Mouse (Mus musculus): ENCODE measurements at regions not wholly inside any gene's neighbourhood (a gene's known extent, or its start where the extent isn't known, plus 50 kb on each side); places are given as distances from the start of the nearest gene placed in this dataset.
"Not testable (repeated sequence)": the region's sequence is repeated elsewhere in the genome, so short reads cannot be mapped to it uniquely, and the experiment has no call there.

- Histone ChIP-seq H3K9ac (ENCODE audit: low read depth, low read length) (no peak overlapping the region), H3K27ac (ENCODE audit: low read length) (no peak overlapping the region), H3K4me2 (ENCODE audit: low read depth, low read length) (no peak overlapping the region), H3K9me3 (ENCODE audit: control insufficient read depth, low read length) (no peaks in the 10 kb centered on the region), H3K36me3 (ENCODE audit: control insufficient read depth, insufficient read depth, low read length) (no peaks in the 10 kb centered on the region), H3K4me1 (ENCODE audit: control insufficient read depth, insufficient read depth, low read length) (peaks cover 8% of the 10 kb centered on the region), H3K4me3 (ENCODE audit: low read length) (no peak overlapping the region), H3K27me3 (replicated peaks; ENCODE audit: control insufficient read depth, insufficient read depth, low read length) (no peaks in the 10 kb centered on the region)
- WGBS = 20% methylated on average over 3 of the region's 3 CpGs
- ATAC-seq = no peak
Observed at GRCm38 (mm10) chr6:53211420-53211819, 75.7 kb upstream of the Creb5 start.

- no peak overlapping the region for H3K4me2 ChIP-seq (ENCODE audit: low read depth, low read length)
- H3K4me1 ChIP-seq (ENCODE audit: control insufficient read depth, insufficient read depth, low read length) = peaks cover 8% of the 10 kb centered on the region
- no peak overlapping the region for H3K9ac ChIP-seq (ENCODE audit: low read depth, low read length)
- no peaks in the 10 kb centered on the region for H3K27me3 ChIP-seq (replicated peaks; ENCODE audit: control insufficient read depth, insufficient read depth, low read length)
- ATAC-seq = no peak
- H3K4me3 ChIP-seq (ENCODE audit: low read length) = no peak overlapping the region
- H3K27ac ChIP-seq (ENCODE audit: low read length) = no peak overlapping the region
- 51% methylated on average over 6 of the region's 6 CpGs for WGBS
- H3K36me3 ChIP-seq (ENCODE audit: control insufficient read depth, insufficient read depth, low read length) = no peaks in the 10 kb centered on the region
- no peaks in the 10 kb centered on the region for H3K9me3 ChIP-seq (ENCODE audit: control insufficient read depth, low read length)
Observed at GRCm38 (mm10) chr6:53209398-53209797, 77.7 kb upstream of the Creb5 start.

GRCm38 (mm10) chr6:53208474-53208873 lies 78.6 kb upstream of the Creb5 start:
- no peak overlapping the region for H3K9ac ChIP-seq (ENCODE audit: low read depth, low read length)
- peaks cover 8% of the 10 kb centered on the region for H3K4me1 ChIP-seq (ENCODE audit: control insufficient read depth, insufficient read depth, low read length)
- no peak overlapping the region for H3K4me2 ChIP-seq (ENCODE audit: low read depth, low read length)
- WGBS = 49% methylated on average over 3 of the region's 3 CpGs
- no peaks in the 10 kb centered on the region for H3K36me3 ChIP-seq (ENCODE audit: control insufficient read depth, insufficient read depth, low read length)
- no peak overlapping the region for H3K27ac ChIP-seq (ENCODE audit: low read length)
- no peaks in the 10 kb centered on the region for H3K27me3 ChIP-seq (replicated peaks; ENCODE audit: control insufficient read depth, insufficient read depth, low read length)
- H3K9me3 ChIP-seq (ENCODE audit: control insufficient read depth, low read length) = no peaks in the 10 kb centered on the region
- H3K4me3 ChIP-seq (ENCODE audit: low read length) = no peak overlapping the region
- ATAC-seq = no peak

GRCm38 (mm10) chr6:53207781-53208180 lies 79.3 kb upstream of the Creb5 start:
- H3K27ac ChIP-seq (ENCODE audit: low read length) = no peak overlapping the region
- no peak overlapping the region for H3K4me3 ChIP-seq (ENCODE audit: low read length)
- no peak overlapping the region for H3K9ac ChIP-seq (ENCODE audit: low read depth, low read length)
- no peak overlapping the region for H3K4me2 ChIP-seq (ENCODE audit: low read depth, low read length)
- peaks cover 8% of the 10 kb centered on the region for H3K4me1 ChIP-seq (ENCODE audit: control insufficient read depth, insufficient read depth, low read length)
- WGBS = 61% methylated on average over 5 of the region's 5 CpGs
- H3K36me3 ChIP-seq (ENCODE audit: control insufficient read depth, insufficient read depth, low read length) = no peaks in the 10 kb centered on the region
- H3K27me3 ChIP-seq (replicated peaks; ENCODE audit: control insufficient read depth, insufficient read depth, low read length) = no peaks in the 10 kb centered on the region
- ATAC-seq = no peak
- H3K9me3 ChIP-seq (ENCODE audit: control insufficient read depth, low read length) = no peaks in the 10 kb centered on the region

GRCm38 (mm10) chr6:53207361-53207760 lies 79.7 kb upstream of the Creb5 start:
- H3K4me2 ChIP-seq (ENCODE audit: low read depth, low read length) = no peak overlapping the region
- no peaks in the 10 kb centered on the region for H3K9me3 ChIP-seq (ENCODE audit: control insufficient read depth, low read length)
- no peak overlapping the region for H3K9ac ChIP-seq (ENCODE audit: low read depth, low read length)
- H3K27me3 ChIP-seq (replicated peaks; ENCODE audit: control insufficient read depth, insufficient read depth, low read length) = no peaks in the 10 kb centered on the region
- no peak overlapping the region for H3K4me3 ChIP-seq (ENCODE audit: low read length)
- no peak for ATAC-seq
- H3K27ac ChIP-seq (ENCODE audit: low read length) = no peak overlapping the region
- 62% methylated on average over 2 of the region's 2 CpGs for WGBS
- H3K4me1 ChIP-seq (ENCODE audit: control insufficient read depth, insufficient read depth, low read length) = peaks cover 8% of the 10 kb centered on the region
- H3K36me3 ChIP-seq (ENCODE audit: control insufficient read depth, insufficient read depth, low read length) = no peaks in the 10 kb centered on the region

GRCm38 (mm10) chr6:53201281-53201956 lies 85.7 kb upstream of the Creb5 start:
- no peak overlapping the region for H3K4me3 ChIP-seq (ENCODE audit: low read length)

GRCm38 (mm10) chr6:53199474-53199873 lies 87.6 kb upstream of the Creb5 start:
- ATAC-seq = no peak
- H3K4me1 ChIP-seq (ENCODE audit: control insufficient read depth, insufficient read depth, low read length) = no peaks in the 10 kb centered on the region
- WGBS = 95% methylated on average over 2 of the region's 2 CpGs

More at GRCm38 (mm10) chr6:53201281-53201956, 85.7 kb upstream of the Creb5 start:
- Histone ChIP-seq H3K9ac (ENCODE audit: low read depth, low read length) (no peak overlapping the region), H3K4me1 (ENCODE audit: control insufficient read depth, insufficient read depth, low read length) (no peaks in the 10 kb centered on the region), H3K4me2 (ENCODE audit: low read depth, low read length) (no peak overlapping the region), H3K9me3 (ENCODE audit: control insufficient read depth, low read length) (no peaks in the 10 kb centered on the region), H3K27ac (ENCODE audit: low read length) (no peak overlapping the region), H3K27me3 (replicated peaks; ENCODE audit: control insufficient read depth, insufficient read depth, low read length) (no peaks in the 10 kb centered on the region), H3K36me3 (ENCODE audit: control insufficient read depth, insufficient read depth, low read length) (no peaks in the 10 kb centered on the region)
- WGBS = 20% methylated on average over 10 of the region's 10 CpGs
- ATAC-seq = no peak

GRCm38 (mm10) chr6:53182131-53182530 lies 104.9 kb upstream of the Creb5 start:
- not testable (repeated sequence) for H3K4me1 ChIP-seq (ENCODE audit: control insufficient read depth, insufficient read depth, low read length); H3K36me3 ChIP-seq (ENCODE audit: control insufficient read depth, insufficient read depth, low read length); H3K9me3 ChIP-seq (ENCODE audit: control insufficient read depth, low read length); ATAC-seq; H3K27me3 ChIP-seq (replicated peaks; ENCODE audit: control insufficient read depth, insufficient read depth, low read length); H3K4me3 ChIP-seq (ENCODE audit: low read length); H3K4me2 ChIP-seq (ENCODE audit: low read depth, low read length); H3K9ac ChIP-seq (ENCODE audit: low read depth, low read length); H3K27ac ChIP-seq (ENCODE audit: low read length)
- WGBS = 95% methylated on average over 17 of the region's 17 CpGs

More at GRCm38 (mm10) chr6:53199474-53199873, 87.6 kb upstream of the Creb5 start:
- Histone ChIP-seq H3K27me3 (replicated peaks; ENCODE audit: control insufficient read depth, insufficient read depth, low read length) (no peaks in the 10 kb centered on the region), H3K9me3 (ENCODE audit: control insufficient read depth, low read length) (no peaks in the 10 kb centered on the region), H3K4me3 (ENCODE audit: low read length) (no peak overlapping the region), H3K9ac (ENCODE audit: low read depth, low read length) (no peak overlapping the region), H3K27ac (ENCODE audit: low read length) (no peak overlapping the region), H3K4me2 (ENCODE audit: low read depth, low read length) (no peak overlapping the region), H3K36me3 (ENCODE audit: control insufficient read depth, insufficient read depth, low read length) (no peaks in the 10 kb centered on the region)

GRCm38 (mm10) chr6:53164423-53164841 lies 96.0 kb upstream of the Jazf1 start:
- no peaks in the 10 kb centered on the region for H3K36me3 ChIP-seq (ENCODE audit: control insufficient read depth, insufficient read depth, low read length)
- H3K9me3 ChIP-seq (ENCODE audit: control insufficient read depth, low read length) = no peaks in the 10 kb centered on the region
- 10% methylated on average over 10 of the region's 10 CpGs for WGBS
- no peak for ATAC-seq
- H3K4me3 ChIP-seq (ENCODE audit: low read length) = peak overlapping the region; percentile 16
- no peak overlapping the region for H3K27ac ChIP-seq (ENCODE audit: low read length)
- peak overlapping the region; percentile 52 for H3K4me2 ChIP-seq (ENCODE audit: low read depth, low read length)
- H3K27me3 ChIP-seq (replicated peaks; ENCODE audit: control insufficient read depth, insufficient read depth, low read length) = no peaks in the 10 kb centered on the region
- H3K4me1 ChIP-seq (ENCODE audit: control insufficient read depth, insufficient read depth, low read length) = 0 out of 2 replicates have a peak, but pooled peaks cover 4% of the 10 kb centered on the region
- H3K9ac ChIP-seq (ENCODE audit: low read depth, low read length) = no peak overlapping the region

- Histone ChIP-seq H3K27ac (ENCODE audit: low read length) (no peak overlapping the region), H3K36me3 (ENCODE audit: control insufficient read depth, insufficient read depth, low read length) (no peaks in the 10 kb centered on the region), H3K4me1 (ENCODE audit: control insufficient read depth, insufficient read depth, low read length) (0 out of 2 replicates have a peak, but pooled peaks cover 4% of the 10 kb centered on the region), H3K4me3 (ENCODE audit: low read length) (no peak overlapping the region), H3K4me2 (ENCODE audit: low read depth, low read length) (no peak overlapping the region), H3K9me3 (ENCODE audit: control insufficient read depth, low read length) (no peaks in the 10 kb centered on the region), H3K9ac (ENCODE audit: low read depth, low read length) (no peak overlapping the region), H3K27me3 (replicated peaks; ENCODE audit: control insufficient read depth, insufficient read depth, low read length) (no peaks in the 10 kb centered on the region)
- no peak for ATAC-seq
- 91% methylated on average over 7 of the region's 7 CpGs for WGBS
Observed at GRCm38 (mm10) chr6:53163091-53163490, 94.7 kb upstream of the Jazf1 start.
